Mouse (Mus musculus) adrenal gland (tissue): ENCODE measurements around the gene Htr6.

Experiments used
- intact Hi-C: fragments of 180-260 bp; cut with DNase I; formaldehyde crosslinking; loops from one replicate; pipeline ENCODE4 v1.15.1; 2025

Htr6 gene

DNA sequence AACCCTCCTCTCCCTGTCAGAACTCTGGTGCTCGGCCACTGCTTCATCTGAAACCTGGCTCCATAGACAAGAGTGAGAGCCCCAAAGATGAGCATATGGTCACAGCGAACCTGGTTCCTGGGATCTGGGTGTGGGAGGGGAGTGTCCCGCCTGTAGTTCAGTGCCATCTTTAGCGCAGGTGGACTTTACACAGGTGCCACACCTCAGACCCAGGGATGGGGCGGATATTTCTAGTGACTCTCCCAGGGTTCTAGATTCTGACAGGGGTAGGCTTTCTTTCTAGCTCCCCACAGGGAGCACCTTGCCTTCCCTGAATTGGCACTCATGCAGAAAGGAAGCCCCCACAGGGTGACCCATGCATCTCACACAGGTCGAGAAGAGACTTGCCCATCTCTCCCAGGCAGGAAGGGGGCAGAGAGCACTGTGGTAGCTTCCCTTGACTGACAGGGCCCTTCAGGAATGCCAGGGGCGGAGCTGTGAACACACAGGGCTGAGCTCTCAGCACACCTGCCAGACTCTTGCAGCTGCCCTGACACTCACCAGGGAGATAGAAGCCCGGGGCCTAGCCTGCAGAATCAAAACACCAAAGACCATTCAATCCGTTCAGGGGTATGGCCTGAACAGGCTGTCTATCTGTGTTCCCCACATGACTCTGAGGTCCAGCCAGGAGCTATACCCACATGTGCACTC, 13.8 kb upstream of the Htr6 start:
- intact Hi-C loops = loop anchor here (5.0 kb wide), 3 partner anchors 88 to 163 kb away; no protein-coding TSS in a partner anchor

DNA sequence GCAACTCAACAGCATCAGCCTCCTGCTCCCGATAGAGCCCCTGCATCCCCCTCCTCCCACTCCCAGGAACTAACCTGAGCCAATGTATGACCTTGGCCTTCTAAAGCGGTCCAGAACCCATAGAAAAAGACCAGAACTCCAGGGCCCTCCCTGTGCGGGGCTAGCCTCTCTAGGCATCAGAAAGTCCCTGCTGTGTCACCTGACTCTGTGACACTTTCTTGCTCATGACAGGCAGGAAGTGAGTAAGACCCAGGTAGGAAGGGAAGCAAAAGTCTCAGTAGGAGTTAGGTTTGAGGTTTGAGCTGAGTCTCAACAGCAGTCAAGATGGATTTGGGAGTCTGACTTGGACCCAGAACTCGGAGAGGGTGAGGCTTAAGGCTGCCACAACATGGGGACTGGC, 11.6 kb upstream of the Htr6 start:
- intact Hi-C loops = loop anchor here (1.0 to 5.0 kb wide), 4 partner anchors 90 to 200 kb away; no protein-coding TSS in a partner anchor

DNA sequence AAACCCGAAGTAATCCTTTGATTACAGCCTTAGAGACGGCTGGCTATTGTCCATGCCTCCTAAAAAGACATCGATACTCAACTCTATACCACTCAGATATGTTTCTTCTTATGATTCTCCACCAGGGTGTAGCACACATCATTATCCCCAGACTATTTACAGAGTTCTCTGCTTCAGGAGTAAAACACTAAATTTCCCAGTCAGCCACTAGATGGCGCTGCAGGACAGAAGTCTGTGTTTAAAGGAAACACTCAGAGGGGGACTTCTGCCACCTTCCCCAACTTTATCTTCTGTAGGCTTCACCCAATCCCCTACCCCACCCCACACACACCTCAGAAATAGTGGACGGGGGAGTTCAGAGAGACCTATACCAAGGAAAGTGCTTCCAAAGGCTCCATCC, 10.7 kb upstream of the Htr6 start:
- intact Hi-C loops = loop anchor here (1.0 to 5.0 kb wide), 4 partner anchors 91 to 201 kb away; no protein-coding TSS in a partner anchor

DNA sequence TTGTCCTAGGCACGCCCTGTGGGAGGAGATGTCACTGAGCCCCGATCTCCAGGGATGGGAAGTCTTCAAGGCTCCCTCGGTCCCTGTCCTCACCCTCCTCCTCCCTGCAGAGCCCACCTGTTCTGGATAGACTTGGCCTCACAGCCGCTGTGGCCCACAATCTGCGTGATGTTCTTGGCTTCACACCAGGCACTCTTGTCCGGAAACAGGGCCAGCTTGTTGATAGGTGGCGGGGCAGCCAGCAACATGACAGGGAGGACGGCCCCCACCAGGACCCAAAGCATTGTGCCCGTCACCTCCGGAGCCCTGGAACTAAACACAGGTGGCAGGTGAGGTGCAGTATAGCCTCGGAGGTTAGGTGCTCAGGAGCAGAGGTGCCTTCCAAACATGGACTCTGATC, 10.0 kb upstream of the Htr6 start:
- intact Hi-C loops = loop anchor here (5.0 kb wide), 3 partner anchors 92 to 167 kb away; no protein-coding TSS in a partner anchor

DNA sequence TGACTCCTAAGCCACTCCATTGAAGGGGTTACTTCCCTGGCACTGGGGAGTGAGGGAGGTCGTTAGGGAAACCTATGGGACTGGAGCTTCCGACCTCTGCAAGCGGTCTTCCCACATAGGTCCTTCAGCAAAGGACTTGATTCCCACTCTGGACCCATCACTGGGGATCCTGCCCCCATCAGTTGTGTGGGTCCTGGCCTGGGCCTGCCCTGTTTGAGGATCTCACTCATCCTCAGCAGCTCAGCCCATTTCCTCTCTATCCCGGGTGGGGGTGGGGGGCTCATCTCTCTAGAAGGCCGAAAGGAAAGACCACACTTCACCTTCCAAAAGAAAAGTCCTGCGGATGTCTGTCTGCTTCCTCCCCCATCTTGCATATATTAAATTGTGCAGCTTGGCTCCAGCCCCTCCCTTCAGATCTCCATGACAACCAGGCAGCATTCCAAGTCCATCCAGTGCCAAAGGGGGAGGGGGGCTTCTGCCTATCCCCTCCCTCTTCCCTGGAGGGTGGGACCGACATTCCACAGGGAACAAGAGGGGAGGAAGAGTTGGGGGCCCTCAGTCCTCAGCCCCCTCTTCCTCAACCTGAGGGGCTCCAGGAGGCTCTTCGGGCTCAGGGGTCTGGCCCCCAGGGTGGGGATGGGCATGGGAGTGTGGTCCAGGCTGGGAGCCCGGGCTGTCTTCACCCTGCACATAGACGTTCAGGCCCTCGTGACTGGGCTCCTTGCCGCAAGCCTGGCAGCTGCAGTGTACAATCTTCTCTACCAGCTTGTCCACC, 7.6 kb upstream of the Htr6 start:
- intact Hi-C loops = no loop called here

DNA sequence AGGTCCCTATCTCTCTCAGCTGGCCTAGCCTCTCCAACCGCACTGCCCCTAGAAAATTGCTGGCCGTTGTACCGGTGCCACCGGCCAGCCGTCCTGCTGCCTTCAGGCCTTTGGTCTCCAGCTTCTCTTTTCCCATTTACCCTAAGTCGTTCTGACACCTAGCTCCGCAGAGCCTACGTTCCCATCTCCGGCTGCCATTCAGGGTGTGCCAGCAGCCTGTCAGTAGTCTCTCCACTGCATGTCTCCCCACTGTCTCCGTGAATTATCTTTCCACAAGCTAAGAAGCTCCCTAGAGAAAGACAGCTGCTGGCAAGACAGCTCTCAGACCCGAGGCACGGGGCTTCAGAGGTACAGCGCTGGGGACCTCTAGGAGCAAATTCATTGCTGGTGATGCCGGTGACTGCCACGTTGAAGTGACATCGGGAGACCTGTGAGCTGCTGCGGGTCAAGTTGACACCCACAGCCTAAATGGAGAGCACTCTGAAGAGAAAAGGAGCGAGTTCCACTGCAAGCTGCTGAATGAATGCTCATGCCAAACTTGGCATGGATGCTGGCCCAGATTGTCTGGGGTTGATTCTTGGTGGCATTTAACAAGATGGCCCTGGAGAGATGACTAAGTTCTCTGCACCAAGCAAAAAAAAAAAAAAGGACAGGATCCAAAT, 6.0 kb upstream of the Htr6 start:
- intact Hi-C loops = no loop called here

DNA sequence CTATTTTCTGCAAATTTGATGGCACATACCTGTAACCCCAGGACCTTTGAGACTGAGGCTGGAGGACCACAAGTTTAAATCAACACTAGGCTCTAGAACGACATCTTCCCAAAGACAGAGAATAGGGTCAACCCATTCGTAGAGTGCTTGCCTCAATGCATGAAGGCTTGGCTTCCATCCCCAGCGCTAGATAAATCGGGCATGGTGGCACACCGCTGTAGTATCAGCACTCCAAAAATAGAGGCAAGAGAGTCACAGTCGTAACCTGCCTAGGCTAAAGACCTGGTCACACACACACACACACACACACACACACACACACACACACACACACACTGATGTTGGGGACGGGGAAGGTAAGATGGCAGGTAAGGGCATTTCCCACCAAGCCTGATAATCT, 4.9 kb upstream of the Htr6 start:
- intact Hi-C loops = no loop called here

DNA sequence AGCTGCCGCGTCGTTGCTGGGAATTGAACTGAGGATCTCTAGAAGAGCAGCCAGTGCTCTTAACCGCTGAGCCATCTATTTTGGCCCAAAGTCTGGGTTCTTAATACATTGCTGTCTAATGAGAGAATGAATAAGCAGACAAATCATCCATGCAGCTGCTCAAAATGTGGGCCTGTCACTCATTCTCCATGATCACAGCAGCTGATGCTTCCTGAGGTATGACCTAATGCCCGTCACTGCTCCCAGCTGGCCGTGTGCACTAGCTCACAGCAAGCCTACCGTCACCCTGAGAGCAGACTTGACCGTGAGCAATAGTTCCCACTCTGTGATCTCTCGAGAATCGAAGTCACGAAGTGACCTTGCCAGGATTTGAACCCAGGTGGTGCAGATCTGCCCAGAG, 4.1 kb upstream of the Htr6 start:
- intact Hi-C loops = loop anchor here (2.0 kb wide), 1 partner anchor 157 kb away; no protein-coding TSS in a partner anchor

DNA sequence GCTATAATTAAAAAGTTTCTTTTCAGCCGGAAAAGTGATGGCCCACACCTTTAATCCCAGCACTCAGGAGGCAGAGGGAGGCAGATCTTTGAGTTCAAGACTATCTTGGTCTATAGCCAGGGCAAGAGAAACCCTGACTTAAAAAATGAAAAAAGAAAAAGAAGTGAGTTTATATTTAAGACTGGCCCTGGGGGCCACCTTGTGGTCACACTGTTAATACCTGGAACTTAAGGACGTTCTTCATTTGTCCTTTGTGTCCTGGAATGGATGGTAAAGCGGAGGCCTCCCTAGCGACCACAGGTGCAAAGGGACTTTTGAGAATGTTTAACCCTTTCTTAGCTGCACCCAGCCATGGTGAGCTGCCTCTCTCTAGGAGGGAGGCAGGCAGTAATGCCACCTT, 3.4 kb upstream of the Htr6 start:
- intact Hi-C loops = loop anchor here (2.0 kb wide), 1 partner anchor 156 kb away; no protein-coding TSS in a partner anchor

DNA sequence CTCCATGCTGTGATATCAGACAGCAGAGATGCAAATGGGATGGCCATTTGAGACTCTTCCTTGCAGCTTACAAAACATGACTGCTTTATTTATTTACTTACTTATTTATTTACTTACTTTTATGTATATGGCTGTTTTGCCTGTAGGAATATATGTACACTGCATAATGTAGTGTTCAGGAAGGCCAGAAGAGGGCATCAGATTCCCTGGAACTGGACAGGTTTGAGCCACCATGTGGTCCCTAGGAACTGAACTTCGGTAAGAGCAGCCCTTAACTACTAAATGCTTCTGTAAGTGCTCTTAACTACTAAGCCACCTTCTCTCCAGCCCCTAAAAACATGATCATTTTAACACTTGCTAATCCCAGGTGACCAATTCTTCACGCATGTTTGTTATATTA, 2.9 kb upstream of the Htr6 start:
- intact Hi-C loops = loop anchor here (2.0 kb wide), 1 partner anchor 156 kb away; no protein-coding TSS in a partner anchor

DNA sequence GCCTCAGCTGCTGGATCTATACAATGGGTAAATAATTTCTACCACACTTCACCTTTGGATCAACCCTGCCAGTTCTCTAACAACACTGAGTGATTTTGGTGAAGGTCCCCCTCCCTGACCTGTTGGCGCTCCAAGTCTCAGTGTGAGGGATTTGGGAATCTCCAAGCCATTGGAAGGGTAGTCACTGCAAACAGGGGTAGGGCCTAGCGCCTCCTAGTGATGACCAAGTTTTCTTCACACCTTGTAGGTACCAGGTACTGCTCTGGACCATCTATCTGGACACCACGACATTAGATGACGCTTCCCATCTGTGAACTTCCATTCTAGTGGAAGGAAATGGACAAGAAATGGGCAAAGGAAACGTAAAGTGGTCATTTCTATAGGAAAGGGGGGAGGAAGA, 545 bp upstream of the Htr6 start:
- intact Hi-C loops = no loop called here

DNA sequence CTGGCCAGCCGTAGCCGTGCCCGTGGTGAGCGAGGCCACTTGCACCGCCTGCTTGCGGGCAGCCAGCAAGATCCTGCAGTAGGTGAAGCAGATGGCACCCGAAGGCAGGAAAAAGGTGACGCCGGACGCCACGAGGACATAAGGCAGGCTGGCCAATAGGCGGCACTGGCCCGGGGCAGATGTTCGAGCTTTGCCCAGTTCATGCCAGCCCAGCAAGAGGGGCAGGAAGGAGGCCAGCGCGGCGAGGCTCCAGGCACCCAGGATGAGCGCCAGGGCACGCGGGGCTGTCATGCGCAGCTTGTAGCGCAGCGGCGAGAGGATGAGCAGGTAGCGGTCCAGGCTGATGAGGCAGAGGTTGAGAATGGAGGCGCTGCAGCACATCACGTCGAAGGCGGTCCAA, 1.3 kb downstream of the Htr6 start:
- intact Hi-C loops = no loop called here

DNA sequence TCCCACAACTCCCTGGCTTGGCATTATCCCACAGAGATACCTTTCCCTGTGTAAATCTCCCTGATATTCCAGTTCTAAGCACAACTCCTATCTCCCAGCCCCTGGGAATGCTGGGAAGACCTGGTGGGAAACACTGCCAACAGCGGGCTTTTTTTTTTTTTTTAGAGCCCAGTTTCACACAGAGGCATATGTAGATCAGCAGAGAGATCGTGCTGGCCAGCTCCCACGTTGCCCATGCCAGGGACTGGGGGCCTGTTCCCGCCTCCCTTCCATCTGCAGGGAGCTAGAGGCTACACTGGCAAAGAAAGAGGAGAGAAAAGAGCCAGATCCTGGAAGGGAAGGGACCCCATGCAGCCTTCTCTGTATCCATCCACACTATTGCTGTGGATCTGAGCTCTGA, 7.1 kb downstream of the Htr6 start:
- intact Hi-C loops = no loop called here

DNA sequence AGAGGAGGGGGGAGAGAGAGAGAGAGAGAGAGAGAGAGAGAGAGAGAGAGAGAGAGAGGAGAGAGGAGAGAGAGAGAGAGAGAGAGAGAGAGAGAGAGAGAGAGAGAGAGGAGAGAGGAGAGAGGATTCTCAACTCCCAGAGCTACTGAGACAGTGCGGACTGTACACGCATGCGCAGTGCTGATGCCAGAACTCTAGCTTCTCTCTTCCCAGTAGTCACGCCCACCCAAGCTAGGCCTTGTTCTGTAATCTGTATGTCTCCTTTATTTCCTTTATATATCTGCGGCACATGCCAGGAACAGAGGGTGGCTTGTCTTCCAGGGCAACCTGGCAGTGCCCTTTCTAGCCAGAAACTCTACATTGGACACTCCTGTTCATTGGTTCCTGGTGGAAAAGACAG, 10.5 kb downstream of the Htr6 start:
- intact Hi-C loops = no loop called here

DNA sequence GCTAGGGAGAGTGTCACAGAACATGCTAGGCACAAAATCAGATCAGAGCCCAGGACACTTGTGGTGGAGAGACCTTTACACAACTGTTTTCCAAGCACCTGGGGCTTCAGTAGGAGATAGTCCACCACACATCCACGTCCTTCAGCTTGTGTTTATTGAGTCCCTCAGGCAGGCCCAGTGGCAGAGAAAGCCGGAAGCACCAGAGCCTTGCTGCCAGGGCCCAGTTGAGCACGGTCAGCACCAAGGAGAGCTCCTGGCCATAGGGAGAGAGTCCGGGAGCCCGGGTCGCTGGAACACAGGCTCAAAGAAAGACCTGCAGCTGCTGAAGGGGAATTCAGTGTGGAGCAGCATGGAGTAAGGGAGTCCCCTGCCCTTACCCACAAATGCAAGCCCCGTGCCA, 15.8 kb downstream of the Htr6 start:
- intact Hi-C loops = no loop called here

DNA sequence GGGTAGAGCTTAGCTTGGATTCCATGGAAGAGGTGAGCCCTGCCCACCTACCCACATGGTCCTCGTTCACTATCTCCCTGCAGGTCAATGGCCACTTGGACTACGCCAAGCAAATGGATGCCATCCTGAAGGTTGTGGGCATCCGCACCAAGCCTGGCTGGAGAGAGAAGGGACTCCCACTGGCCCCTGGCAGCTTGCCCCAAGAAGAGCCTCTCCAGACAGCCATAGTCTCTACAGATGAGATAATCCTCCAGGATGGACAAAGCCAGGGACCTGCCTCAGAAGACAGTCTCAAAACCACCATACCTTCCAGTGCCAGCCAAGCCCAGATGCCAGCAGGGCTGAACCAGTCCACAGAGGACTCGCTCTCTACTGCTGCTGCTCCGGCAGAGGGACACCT, 17.3 kb downstream of the Htr6 start:
- intact Hi-C loops = no loop called here

DNA sequence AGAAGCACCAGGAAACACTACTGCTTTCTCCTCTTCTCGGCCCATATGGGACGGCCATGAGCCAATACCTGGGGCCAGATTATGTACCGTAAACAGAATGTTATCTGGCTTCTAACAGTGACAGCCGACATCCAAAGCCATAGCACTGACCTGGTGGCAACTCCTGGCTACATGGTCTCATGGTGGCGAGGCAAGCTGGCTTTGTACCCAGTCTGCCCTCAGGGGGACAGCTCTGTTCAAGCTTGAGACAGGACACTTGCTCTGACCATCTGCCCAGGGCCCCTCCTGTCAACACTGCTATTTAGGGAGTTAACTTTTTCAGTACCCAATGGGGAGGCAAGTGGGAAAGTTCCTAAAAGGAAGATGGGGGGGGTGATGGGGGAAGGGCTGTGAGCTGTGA, 18.1 kb downstream of the Htr6 start:
- intact Hi-C loops = no loop called here

DNA sequence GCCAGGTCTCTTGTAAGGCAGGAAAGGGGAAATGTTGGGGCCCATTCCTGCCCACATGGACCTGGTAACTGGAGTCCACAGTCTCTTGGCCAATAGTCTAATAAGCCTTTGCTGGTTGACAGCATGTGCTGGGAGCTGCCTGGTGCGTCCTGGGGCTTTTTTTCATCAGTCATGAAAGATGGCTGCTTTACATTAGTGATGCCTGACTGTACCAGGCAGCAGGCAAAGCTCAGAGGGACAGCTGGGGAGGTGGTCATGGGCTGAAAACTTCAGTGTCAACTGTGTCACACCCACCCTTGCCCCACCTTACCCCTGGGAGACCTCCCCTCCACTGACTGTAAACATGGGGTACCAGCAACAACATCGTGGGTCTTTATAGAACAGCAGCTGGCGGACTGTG, 19.6 kb downstream of the Htr6 start:
- intact Hi-C loops = no loop called here

DNA sequence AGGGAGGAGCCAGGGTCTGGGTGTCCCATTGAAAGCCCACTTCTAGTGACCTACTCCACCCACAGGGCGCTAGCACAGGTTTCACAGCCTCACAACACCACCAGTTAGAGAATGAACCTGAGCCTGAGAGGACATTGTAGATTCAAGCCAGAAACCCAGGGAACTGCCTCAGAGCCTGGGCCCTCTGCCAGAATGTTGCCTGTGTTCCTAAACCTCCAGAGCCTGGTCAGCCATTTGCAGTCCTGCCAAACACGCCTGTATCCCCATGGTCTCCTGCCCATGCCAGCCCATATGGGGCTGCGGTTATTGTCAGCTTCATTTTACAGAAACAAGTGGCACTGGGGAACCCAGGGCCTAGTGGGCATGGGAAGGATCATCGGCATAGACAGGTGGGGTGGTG, 20.0 kb downstream of the Htr6 start:
- intact Hi-C loops = no loop called here

DNA sequence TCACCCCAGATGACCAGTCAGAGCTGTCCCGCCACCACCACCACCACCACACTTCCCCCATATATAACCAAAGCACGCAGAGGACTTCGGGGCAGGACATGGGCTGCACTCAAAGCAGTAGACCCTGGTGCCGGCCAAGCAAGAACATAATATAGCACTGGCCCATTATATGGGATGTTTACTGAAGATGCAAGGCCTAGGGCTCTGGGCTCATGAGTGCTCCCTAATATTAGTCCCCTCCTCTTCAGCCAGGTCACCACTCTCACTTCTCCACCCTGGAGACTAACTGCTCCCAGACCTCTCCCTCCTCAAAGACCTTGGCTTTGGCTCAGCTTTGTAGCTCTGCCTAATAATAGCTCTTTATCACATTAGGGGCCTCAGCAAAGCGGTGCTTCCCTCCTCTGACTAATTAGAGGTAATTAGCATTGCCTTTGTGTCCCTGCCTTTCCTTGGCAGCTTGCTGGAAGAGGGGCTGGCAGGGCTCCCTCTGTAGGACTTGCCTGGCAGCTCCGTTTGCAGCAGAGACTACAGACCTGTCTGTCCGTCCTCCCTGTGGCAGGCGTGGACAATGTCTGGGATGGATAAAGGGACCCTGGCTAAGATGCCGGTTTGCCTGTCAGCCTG, 21.0 kb downstream of the Htr6 start:
- intact Hi-C loops = no loop called here

DNA sequence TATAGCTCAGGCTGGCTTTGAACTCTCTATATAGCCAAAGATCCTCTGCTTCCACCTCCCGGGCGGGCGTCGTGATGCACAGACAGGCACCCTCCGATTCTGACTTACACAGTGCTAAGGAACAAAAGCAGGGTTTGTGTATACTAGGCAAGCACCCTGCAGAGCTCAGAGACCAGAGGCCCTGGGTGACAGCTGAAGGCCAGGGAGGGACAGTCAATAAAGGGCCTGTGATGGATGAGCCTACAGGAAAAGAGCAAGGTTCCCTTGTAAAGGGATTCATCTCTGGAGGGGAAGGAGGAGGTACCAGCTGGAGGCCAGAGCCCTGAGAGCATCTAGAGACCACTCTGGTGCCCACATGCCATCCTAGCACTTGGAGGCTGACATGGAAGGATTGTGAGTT, 22.0 kb downstream of the Htr6 start:
- intact Hi-C loops = no loop called here

DNA sequence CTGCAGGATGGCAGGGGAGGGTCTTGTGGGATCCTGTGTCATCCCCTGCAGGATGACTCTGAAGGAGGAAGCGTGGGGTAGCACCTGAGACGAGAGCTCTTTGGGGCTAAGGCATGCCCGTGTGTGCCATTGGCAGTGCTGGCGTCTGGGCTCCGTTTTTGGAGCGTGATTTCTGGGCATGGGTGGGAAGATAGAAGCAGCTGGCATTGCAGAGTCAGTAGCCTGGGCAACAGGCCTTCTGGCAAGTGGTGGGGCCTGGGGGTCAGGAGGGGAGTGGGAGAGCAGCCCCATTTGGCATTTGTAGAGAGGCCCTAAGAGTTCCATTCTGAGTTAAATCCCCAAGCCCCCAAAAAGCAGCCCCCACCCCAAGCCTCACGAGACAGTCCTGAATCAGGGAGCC, 22.6 kb downstream of the Htr6 start:
- intact Hi-C loops = no loop called here
